ENCODE assay signal across 33 mouse cellular contexts in the genomic region with DNA sequence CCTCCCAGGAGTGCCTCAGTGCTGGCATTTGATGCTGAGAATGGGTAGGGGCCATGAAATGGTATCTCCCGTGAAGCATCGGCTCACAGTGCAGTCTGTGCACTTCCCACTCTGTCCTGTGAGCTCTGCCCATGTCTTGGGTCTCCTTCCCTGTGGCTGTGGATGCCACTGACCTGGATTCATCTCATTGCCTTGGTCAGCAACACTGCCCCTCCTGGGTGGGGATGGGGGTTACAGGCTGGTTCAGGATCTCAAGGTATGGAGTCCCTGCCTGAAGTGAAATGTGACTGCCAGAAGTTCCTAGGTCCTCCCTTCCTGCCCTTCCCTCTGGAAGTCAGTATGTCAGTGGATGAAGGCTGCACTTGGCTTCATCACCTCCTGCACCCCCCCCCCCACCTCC. TPM values are rescaled to one million over a fixed set of nuclear protein-coding genes. Genes with fewer than 3 reads are reported as not detected.
A peak's percentile ranks its signal among the peaks of the same experiment; 100 is the strongest.
DNase-seq lines count a peak whose midpoint lies in the region; ATAC-seq and TF ChIP-seq lines count a peak whose summit lies in the region.
"Had no signal": no experiment of that assay in that cellular context is flagged by ENCODE, and none has a peak within 500 bp of the region (broad histone marks: within the 10 kb centered on the region; RNA-seq: fewer than 3 reads in every experiment).

No protein-coding gene starts in this region.

- H3K27me3 ChIP-seq in heart, embryonic 10.5 days (ENCODE audit: insufficient read depth, poor library complexity, severe bottlenecking) = peaks cover 35% of the 10 kb centered on the region
- H3K27me3 ChIP-seq: embryonic facial prominence, embryonic 12.5 days; embryonic facial prominence, embryonic 15.5 days; forebrain, embryonic 15.5 days had no signal

- no peaks in the 10 kb centered on the region for H3K9me3 ChIP-seq in heart, embryonic 10.5 days
- H3K9me3 ChIP-seq: embryonic facial prominence, embryonic 12.5 days; embryonic facial prominence, embryonic 15.5 days; forebrain, embryonic 15.5 days; heart, embryonic 12.5 days; heart, embryonic 15.5 days; hindbrain, embryonic 10.5 days; hindbrain, embryonic 13.5 days had no signal

- no peak overlapping the region for H3K4me3 ChIP-seq in heart, embryonic 10.5 days
- H3K4me3 ChIP-seq in layer of hippocampus, adult 2 months = no peak overlapping the region
- H3K4me3 ChIP-seq: embryonic facial prominence, embryonic 12.5 days; embryonic facial prominence, embryonic 15.5 days; forebrain, embryonic 15.5 days; heart, embryonic 12.5 days; heart, embryonic 15.5 days; hindbrain, embryonic 10.5 days; hindbrain, embryonic 13.5 days had no signal

- TF ChIP-seq CTCF in layer of hippocampus, adult 2 months (conservative IDR thresholded peaks at IDR 0.05) = 0 out of 2 replicates have a peak, but pooled peaks have one; percentile 6

- peak overlapping the region; percentile 52; the same call in 1 of the 2 replicates for H3K27ac ChIP-seq in heart, embryonic 10.5 days
- H3K27ac ChIP-seq in layer of hippocampus, adult 2 months = no peak overlapping the region
- H3K27ac ChIP-seq: embryonic facial prominence, embryonic 12.5 days; embryonic facial prominence, embryonic 15.5 days; forebrain, embryonic 15.5 days; heart, embryonic 15.5 days; hindbrain, embryonic 10.5 days; hindbrain, embryonic 13.5 days had no signal

- ATAC-seq in monocyte, adult 5-6 weeks (replicated peaks; ENCODE audit: insufficient number of reproducible peaks, low FRiP score, low TSS enrichment, poor library complexity, severe bottlenecking) = no peak
- ATAC-seq: activated CD4-positive, CD25-positive, alpha-beta regulatory T cell, adult 4 months; CD4-positive, CD25-positive, alpha-beta regulatory T cell, adult 4 months; forebrain, embryonic 15.5 days; hindbrain, embryonic 16.5 days had no signal

- WGBS in heart, embryonic 10.5 days = 55% methylated on average over 2 of the region's 2 CpGs

- peaks cover 66% of the 10 kb centered on the region for H3K4me1 ChIP-seq in heart, embryonic 10.5 days
- H3K4me1 ChIP-seq: embryonic facial prominence, embryonic 15.5 days; forebrain, embryonic 15.5 days had no signal

- DNase-seq in heart, embryonic 10.5 days (ENCODE audit: low spot score) = no peak
- no peak for DNase-seq in heart, adult 11 months
- no peak for DNase-seq in layer of hippocampus, adult 2 months (ENCODE audit: low spot score in 2 of 2)
- DNase-seq in layer of hippocampus, adult 8-10 months (ENCODE audit: low spot score in 2 of 2) = no peak
- peak; percentile 34 for DNase-seq in retina, postnatal 1 day
- DNase-seq in retina, embryonic 14.5 days (ENCODE audit: low spot score) = no peak
- DNase-seq: adrenal gland, adult 8-10 months; adrenal gland, postnatal 25 days; cerebellum, adult 11-12 months; cerebellum, adult 8-10 months; gastrocnemius, postnatal 10 days; gastrocnemius, postnatal 36 days; heart, postnatal 10 days; heart, postnatal 36 days had no signal

- no peaks in the 10 kb centered on the region for H3K36me3 ChIP-seq in heart, embryonic 10.5 days
- H3K36me3 ChIP-seq: embryonic facial prominence, embryonic 12.5 days; embryonic facial prominence, embryonic 15.5 days; forebrain, embryonic 15.5 days; heart, embryonic 12.5 days; heart, embryonic 15.5 days; hindbrain, embryonic 10.5 days; hindbrain, embryonic 13.5 days had no signal

RNA-seq across cellular contexts. Expression of gene Ubl4b, which starts 7.2 kb away (rescaled TPM):
- polyA plus RNA-seq in heart, embryonic 10.5 days (2016; fragmentation: Nextera tagmentation; extraction: Ambion mirVana) = 0.15 TPM in 1 of 2 replicates, not detected in the other
- not detected for total RNA-seq in layer of hippocampus, adult 2 months (2021)
- not detected for total RNA-seq in layer of hippocampus, adult 8-10 months (2022)
- total RNA-seq in monocyte, adult 5-6 weeks (2017) = not detected in 3 replicates
- total RNA-seq: adrenal gland, adult 8-10 months; adrenal gland, postnatal 25 days; common myeloid progenitor, adult 5-6 weeks; ES-E14; gastrocnemius, adult 18-20 months; gastrocnemius, postnatal 10 days; gastrocnemius, postnatal 36 days; granulocyte monocyte progenitor cell, adult 5-6 weeks; heart, adult 8-10 months; heart, postnatal 10 days; heart, postnatal 36 days had no signal
- polyA plus RNA-seq: activated CD4-positive, CD25-positive, alpha-beta regulatory T cell, adult 4 months; brain, embryonic 14.5 days; C2C12; CD4-positive, CD25-positive, alpha-beta regulatory T cell, adult 4 months; embryonic facial prominence, embryonic 15.5 days; forebrain, embryonic 11.5 days; forebrain, embryonic 15.5 days; heart, embryonic 12.5 days; heart, embryonic 15.5 days; hindbrain, embryonic 10.5 days; hindbrain, embryonic 13.5 days; hindbrain, embryonic 16.5 days had no signal

RNA-seq across cellular contexts. Expression of gene Alx3, which starts 32.7 kb away (rescaled TPM):
- 2.3 and 13.0 TPM in 2 replicates for polyA plus RNA-seq in heart, embryonic 10.5 days (2016; fragmentation: Nextera tagmentation; extraction: Ambion mirVana)
- under 1 TPM; 0.56 to 0.84 TPM for total RNA-seq in layer of hippocampus, adult 2 months (2021)
- total RNA-seq in layer of hippocampus, adult 8-10 months (2022) = 1 to 10 TPM in 1 of 4 experiments, under 1 TPM in 2, not detected in 1; 0.45 to 1.4 (median 0.83) TPM
- total RNA-seq in monocyte, adult 5-6 weeks (2017) = not detected in 3 replicates
- total RNA-seq: adrenal gland, adult 8-10 months; adrenal gland, postnatal 25 days; common myeloid progenitor, adult 5-6 weeks; gastrocnemius, adult 18-20 months; gastrocnemius, postnatal 10 days; gastrocnemius, postnatal 36 days; granulocyte monocyte progenitor cell, adult 5-6 weeks; heart, adult 8-10 months; heart, postnatal 36 days had no signal
- polyA plus RNA-seq: activated CD4-positive, CD25-positive, alpha-beta regulatory T cell, adult 4 months; C2C12; CD4-positive, CD25-positive, alpha-beta regulatory T cell, adult 4 months had no signal

RNA-seq across cellular contexts. Expression of gene Slc6a17, which starts 44.3 kb away (rescaled TPM):
- polyA plus RNA-seq in heart, embryonic 10.5 days (2016; fragmentation: Nextera tagmentation; extraction: Ambion mirVana) = 3.0 and 3.8 TPM in 2 replicates
- total RNA-seq in layer of hippocampus, adult 2 months (2021) = 100 to 1,000 TPM; 276 to 290 TPM
- 100 to 1,000 TPM; 272 to 323 (median 290) TPM for total RNA-seq in layer of hippocampus, adult 8-10 months (2022)
- total RNA-seq in monocyte, adult 5-6 weeks (2017) = not detected in 3 replicates
- total RNA-seq: common myeloid progenitor, adult 5-6 weeks; granulocyte monocyte progenitor cell, adult 5-6 weeks had no signal
- polyA plus RNA-seq: activated CD4-positive, CD25-positive, alpha-beta regulatory T cell, adult 4 months; CD4-positive, CD25-positive, alpha-beta regulatory T cell, adult 4 months had no signal

Comparison
In these comparisons a context has a peak if more than half of its experiments do, and no peak if none do; other contexts are left out.
1. RNA of gene Slc6a17, which starts 44.3 kb away (total RNA-seq): 272 to 323 TPM in layer of hippocampus, adult 8-10 months and 276 to 290 TPM in layer of hippocampus, adult 2 months; not detected in monocyte, adult 5-6 weeks; every median in the first group is over 100 times any median in the second.